Comparison of ENCODE assay signal across 8 mouse cellular contexts in the genomic region with DNA sequence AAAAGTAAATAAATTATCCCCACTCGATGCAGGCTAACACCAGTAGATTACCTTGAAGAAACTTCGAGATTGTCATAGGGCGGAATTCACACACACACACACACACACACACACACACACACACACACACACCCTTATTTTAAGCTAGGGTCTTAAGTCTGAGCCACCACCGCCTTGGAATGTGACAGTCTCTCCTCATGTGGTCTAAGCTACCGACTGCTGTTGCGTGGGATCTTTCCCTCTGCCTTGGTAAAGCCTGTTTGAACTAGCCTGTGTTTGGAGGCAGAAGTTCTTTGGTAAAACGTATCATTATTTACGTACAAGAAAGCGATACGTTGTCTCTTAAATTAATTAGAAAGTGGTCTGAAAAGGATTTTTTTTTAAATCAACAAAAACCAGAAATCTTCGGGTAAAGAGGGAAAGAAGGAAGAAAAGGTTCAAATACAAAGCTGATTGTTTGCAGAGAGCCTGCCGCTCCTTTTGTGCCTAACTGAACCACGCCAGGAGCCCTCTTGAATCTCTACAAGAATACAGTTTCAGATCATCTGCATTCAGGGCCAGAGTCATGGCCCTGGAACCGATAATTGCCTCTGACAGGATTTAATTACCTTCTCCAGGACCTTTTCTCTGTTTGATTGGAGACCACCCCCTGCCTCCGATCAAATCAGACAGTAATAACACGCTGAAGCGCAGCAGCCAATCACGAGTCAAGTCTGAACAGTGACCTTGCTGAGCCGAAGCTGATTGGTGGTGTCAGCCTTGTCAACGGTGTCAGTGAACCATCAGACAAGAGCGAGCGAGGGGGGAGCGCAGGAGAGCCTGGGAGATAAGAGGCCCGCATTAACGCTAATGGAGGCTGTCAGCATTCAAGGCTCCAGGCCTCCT. TPM values are rescaled to one million over a fixed set of nuclear protein-coding genes. Genes with fewer than 3 reads are reported as not detected.
DNase-seq lines count a peak whose midpoint lies in the region; ATAC-seq and TF ChIP-seq lines count a peak whose summit lies in the region.

No protein-coding gene starts in this region.

- peak overlapping the region; percentile 31 for H3K4me3 ChIP-seq in cortical plate, adult 2 months (ENCODE audit: insufficient read depth, low read length)
- H3K4me3 ChIP-seq in hindbrain, embryonic 16.5 days (ENCODE audit: low read length): peak overlapping the region; percentile 42

- no peaks in the 10 kb centered on the region for H3K27me3 ChIP-seq in hindbrain, embryonic 16.5 days (replicated peaks; ENCODE audit: control insufficient read depth, insufficient read depth, low read length)

- H3K4me2 ChIP-seq in hindbrain, embryonic 16.5 days (ENCODE audit: low read length): peak overlapping the region; percentile 70

- ATAC-seq in hindbrain, embryonic 16.5 days: peak; percentile 99

- H3K9ac ChIP-seq in hindbrain, embryonic 16.5 days (ENCODE audit: low read depth, low read length): peak overlapping the region; percentile 66

- no peak overlapping the region for H3K27ac ChIP-seq in cortical plate, adult 2 months (ENCODE audit: insufficient read depth, low read length)
- peak overlapping the region; percentile 79 for H3K27ac ChIP-seq in hindbrain, embryonic 16.5 days (ENCODE audit: low read depth, low read length)

- no peaks in the 10 kb centered on the region for H3K9me3 ChIP-seq in hindbrain, embryonic 16.5 days (ENCODE audit: control insufficient read depth, low read length)

- no peaks in the 10 kb centered on the region for H3K4me1 ChIP-seq in cortical plate, adult 2 months (ENCODE audit: control insufficient read depth, insufficient read depth, low read length)
- no peaks in the 10 kb centered on the region for H3K4me1 ChIP-seq in hindbrain, embryonic 16.5 days (ENCODE audit: control insufficient read depth, insufficient read depth, low read depth, low read length)

- peak; percentile 69 for TF ChIP-seq POLR2A in cortical plate, adult 2 months (IDR thresholded peaks at IDR 0.05; ENCODE audit: extremely low read depth, insufficient read depth, low read length)

- H3K36me3 ChIP-seq in hindbrain, embryonic 16.5 days (ENCODE audit: control insufficient read depth, insufficient read depth, low read length): no peaks in the 10 kb centered on the region

- DNase-seq in adrenal gland, postnatal 25 days: peak; percentile 86
- DNase-seq in gastrocnemius, postnatal 10 days: peak; percentile 60
- peak; percentile 81 for DNase-seq in left cerebral cortex, adult 11 months (ENCODE audit: low spot score)
- peak; percentile 74 for DNase-seq in lung, postnatal 10 days
- peak; percentile 92 for DNase-seq in retina, embryonic 14.5 days (ENCODE audit: low spot score)
- DNase-seq in adipocyte (ENCODE audit: low spot score): no peak

- 7% methylated on average over 25 of the region's 25 CpGs for WGBS in hindbrain, embryonic 16.5 days

- TF ChIP-seq CTCF in cortical plate, adult 2 months (IDR thresholded peaks at IDR 0.05; ENCODE audit: extremely low read depth, insufficient read depth, low read length): no peak

RNA-seq across cellular contexts. Expression of gene Mpped2, which starts 43.1 kb away (rescaled TPM):
- 39.5 and 47.2 TPM in 2 replicates for total RNA-seq in adrenal gland, postnatal 25 days (2021)
- polyA plus RNA-seq in cortical plate, adult 2 months (2012; rRNA removed): 16.3 and 17.4 TPM in 2 replicates
- total RNA-seq in gastrocnemius, postnatal 10 days (2021): 1 to 10 TPM; 3.1 to 4.7 TPM
- 112 and 122 TPM in 2 replicates for polyA plus RNA-seq in hindbrain, embryonic 16.5 days (2015; fragmentation: Nextera tagmentation; extraction: Ambion mirVana)
